Mouse (Mus musculus): Measurements from ENCODE around the gene Bri3bp.

DNA sequence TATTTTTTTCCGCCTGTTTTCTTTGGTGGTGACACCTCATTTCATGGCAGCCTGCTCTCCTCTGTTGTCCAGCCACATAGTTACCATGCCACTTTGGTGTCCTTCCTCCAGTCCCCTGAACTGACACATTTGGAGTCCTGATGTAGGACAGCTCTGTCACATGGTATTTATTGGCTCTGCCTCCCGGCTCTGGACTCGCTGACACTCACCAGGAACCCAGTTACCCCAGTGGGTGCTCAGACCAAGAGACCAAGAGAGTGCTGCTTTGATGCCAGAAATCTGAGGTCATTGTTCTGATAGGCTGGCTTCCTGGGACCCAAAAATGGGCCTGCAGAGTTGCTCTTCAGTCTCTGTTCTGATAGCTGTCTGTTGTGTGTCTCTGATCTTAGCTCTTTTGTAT lies 6.7 kb downstream of the Bri3bp start:
- TF ChIP-seq CTCF (IDR thresholded peaks at IDR 0.05; ENCODE audit: low read depth) (no peak), EP300 (IDR thresholded peaks at IDR 0.05; ENCODE audit: low read depth) (no peak)
